Mouse (Mus musculus) G1E (cell line): Measurements from ENCODE around the gene Mmrn2.

Source experiments
- CTCF ChIP-seq: IDR thresholded peaks from 2 replicates; pipeline ENCODE4 v1.5.1; 2012; ENCODE audit warnings: low read depth, low read length, inconsistent platforms, mixed read lengths
- GATA1 ChIP-seq: IDR thresholded peaks from 2 replicates; pipeline ENCODE4 v1.6.1; 2012; ENCODE audit warnings: borderline replicate concordance, low read length, inconsistent platforms, mixed read lengths
- GATA2 ChIP-seq: IDR thresholded peaks from 2 replicates; pipeline ENCODE4 v1.6.1; 2012; ENCODE audit warnings: low read depth, low read length, inconsistent platforms, borderline replicate concordance
- TAL1 ChIP-seq: conservative IDR thresholded peaks from 2 replicates; pipeline ENCODE4 v1.6.1; 2012; ENCODE audit warnings: low read depth, low read length, inconsistent platforms, mixed read lengths

DNA sequence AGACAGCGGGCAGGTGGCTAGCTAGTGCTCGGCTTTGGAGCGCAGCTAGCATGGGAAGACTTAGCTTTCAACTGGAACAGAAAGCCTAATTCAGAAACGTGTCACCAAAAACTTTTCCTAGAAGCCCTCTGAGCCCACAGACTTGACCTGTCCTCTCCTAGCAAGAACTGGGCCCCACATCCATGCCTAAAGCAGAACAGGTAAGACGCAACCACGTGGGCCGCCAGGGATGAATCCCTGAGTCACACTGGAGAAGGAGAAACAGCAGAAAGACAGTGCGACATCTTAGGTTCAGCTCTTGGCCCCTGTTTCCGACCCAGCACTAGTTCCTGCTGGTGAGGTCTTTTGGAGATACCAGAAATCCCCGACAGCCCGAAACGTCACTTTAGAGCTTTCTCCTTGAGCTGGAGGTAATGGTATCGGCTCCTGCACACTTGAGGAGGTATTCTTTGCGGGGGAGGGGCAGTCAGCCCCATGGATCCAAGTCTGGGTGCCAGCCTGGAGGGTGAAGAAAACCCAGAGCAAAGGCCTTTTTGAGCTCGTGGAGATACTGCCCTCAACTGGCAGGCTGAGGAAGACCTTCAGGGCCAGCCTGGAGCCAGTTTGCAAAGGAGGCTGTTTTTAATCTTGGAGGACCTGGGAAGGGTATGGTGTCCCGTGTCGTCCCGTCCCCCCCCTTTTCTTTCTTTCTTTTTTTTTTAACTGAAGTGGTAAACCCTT lies 12.4 kb upstream of the Mmrn2 start:
- TF ChIP-seq CTCF (no peak), TAL1 (no peak), GATA1 (no peak), GATA2 (no peak)
